Mouse (Mus musculus) lung, embryonic 14.5 days (tissue): ENCODE data around the gene Ccdc142. TPM values are rescaled to one million over a fixed set of nuclear protein-coding genes. Genes with fewer than 3 reads are reported as not detected.

Source experiments
- ATAC-seq: fragments of 200-750 bp; cut with Nextera tagmentation; 2 replicates; pipeline ENCODE4 v1.8.0; 2017; ENCODE audit warnings: mild to moderate bottlenecking, moderate TSS enrichment, moderate library complexity; ENCODE audit not compliant: insufficient read depth
- DNase-seq: peaks from one replicate; pipeline ENCODE4 v3.0.0-alpha.2; 2015
- H3K27ac ChIP-seq: fragments of 300-500 bp; sonication (generic); 2 replicates; pipeline ENCODE4 v1.5.1; 2014; ENCODE audit warnings: low read depth, mild to moderate bottlenecking, moderate library complexity
- H3K27me3 ChIP-seq: fragments of 300-500 bp; sonication (generic); 2 replicates; pipeline ENCODE4 v1.6.1; 2014; ENCODE audit warnings: low read length, control low read depth; ENCODE audit not compliant: insufficient read depth
- H3K36me3 ChIP-seq: fragments of 300-500 bp; sonication (generic); 2 replicates; pipeline ENCODE4 v1.6.1; 2014; ENCODE audit warnings: control low read depth; ENCODE audit not compliant: insufficient read depth
- H3K4me1 ChIP-seq: fragments of 300-500 bp; sonication (generic); 2 replicates; pipeline ENCODE4 v1.6.1; 2014; ENCODE audit warnings: antibody characterized with exemption, control low read depth; ENCODE audit not compliant: insufficient read depth
- H3K4me2 ChIP-seq: fragments of 300-500 bp; sonication (generic); 2 replicates; pipeline ENCODE4 v1.6.1; 2014; ENCODE audit warnings: mild to moderate bottlenecking
- H3K4me3 ChIP-seq: fragments of 300-500 bp; sonication (generic); 2 replicates; pipeline ENCODE4 v1.5.1; 2014; ENCODE audit warnings: low read depth, low read length
- H3K9ac ChIP-seq: fragments of 300-500 bp; sonication (generic); 2 replicates; pipeline ENCODE4 v1.6.1; 2014
- H3K9me3 ChIP-seq: fragments of 300-500 bp; sonication (generic); 2 replicates; pipeline ENCODE4 v1.6.1; 2016; ENCODE audit warnings: low read depth, low read length, control low read depth
- CTCF ChIP-seq: IDR thresholded peaks from 2 replicates; pipeline ENCODE4 v1.5.1; 2016; ENCODE audit warnings: antibody characterized with exemption, low read depth
- WGBS: fragments of 180-500 bp; shearing (Covaris S2); extraction: QIAGEN DNeasy Blood & Tissue Kit; methylation state at CpG from one replicate; pipeline ENCODE4 v1.1.7; 2014; 5-methylcytosine and 5-hydroxymethylcytosine counted together
- polyA plus RNA-seq: library from polyadenylated mRNA; unstranded; fragments of >200 nt; fragmentation: Nextera tagmentation; extraction: Ambion mirVana; gene quantifications from 2 replicates; pipeline ENCODE4 v1.2.1, GENCODE M21; 2014

Ccdc142 gene
- polyA plus RNA-seq, 1 experiment from 2014 or later: 3.0 TPM

DNA sequence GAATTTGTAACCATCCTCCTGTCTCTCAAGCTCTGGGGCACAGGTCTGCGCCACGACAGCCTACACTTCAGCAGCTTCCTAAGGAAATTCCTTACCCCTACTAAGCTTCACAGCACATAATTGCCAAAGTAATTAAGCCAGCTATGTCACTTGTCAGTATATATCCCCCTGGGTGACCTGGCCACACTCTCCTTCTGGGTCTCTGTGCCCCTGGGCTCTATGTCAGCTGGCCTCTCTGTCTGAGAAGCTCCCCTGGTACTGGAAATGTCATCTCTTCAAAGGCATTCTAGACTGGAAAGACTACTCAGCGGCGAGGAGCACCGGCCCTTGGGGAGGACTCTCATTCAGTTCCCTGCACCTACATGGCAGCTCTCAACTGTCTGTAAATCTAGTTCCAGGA, 21.6 kb downstream of the Ccdc142 start:
- Histone ChIP-seq H3K27ac (peak overlapping the region; percentile 98; the same call in 1 of the 2 replicates), H3K9ac (peak overlapping the region; percentile 88)

DNA sequence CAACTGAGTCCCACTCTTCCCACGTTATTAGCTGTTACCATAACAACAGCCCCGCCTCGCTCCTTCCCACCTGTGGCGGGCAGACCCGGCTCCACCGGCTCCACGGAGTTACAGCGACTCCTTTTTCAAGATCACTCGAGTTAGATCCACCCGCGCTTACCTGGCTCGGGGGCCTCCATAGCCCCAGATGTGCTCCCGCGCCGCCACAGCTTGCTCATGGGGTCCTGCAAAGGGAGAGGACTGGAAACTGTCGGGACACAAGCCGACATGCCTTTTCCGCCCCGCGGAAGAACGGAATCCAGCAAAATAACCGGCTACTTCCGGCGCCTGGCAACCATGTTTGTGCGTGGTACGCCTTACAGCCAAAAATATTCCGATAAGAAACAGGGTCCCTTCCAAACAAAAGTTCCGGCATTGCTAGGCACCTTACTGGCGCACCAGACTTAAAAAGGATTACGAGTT, 23.5 kb downstream of the Ccdc142 start:
- H3K9ac ChIP-seq: peak overlapping the region; percentile 67
- no peaks in the 10 kb centered on the region for H3K9me3 ChIP-seq
- H3K4me2 ChIP-seq: peak overlapping the region; percentile 94
- peak overlapping the region; percentile 75 for H3K4me3 ChIP-seq
- peak overlapping the region; percentile 70; the same call in 1 of the 2 replicates for H3K27ac ChIP-seq
- H3K4me1 ChIP-seq: peaks cover 13% of the 10 kb centered on the region; the same call in 1 of the 2 replicates
- ATAC-seq (peak; percentile 2; the same call in 1 of the 2 replicates), DNase-seq (peak; percentile 98)
- no peak for TF ChIP-seq CTCF
- no peaks in the 10 kb centered on the region for H3K27me3 ChIP-seq
- H3K36me3 ChIP-seq: peaks cover 2% of the 10 kb centered on the region; the same call in 1 of the 2 replicates
- WGBS: under 1% methylated on average over 30 of the region's 30 CpGs

More for the DNA sequence above, 21.6 kb downstream of the Ccdc142 start:
- 73% methylated on average over 5 of the region's 5 CpGs for WGBS
- DNase-seq (no peak), ATAC-seq (no peak)
- peaks cover 13% of the 10 kb centered on the region for H3K4me1 ChIP-seq
- no peaks in the 10 kb centered on the region for H3K27me3 ChIP-seq
- peak overlapping the region; percentile 98 for H3K4me2 ChIP-seq
- peaks cover 19% of the 10 kb centered on the region for H3K36me3 ChIP-seq
- H3K4me3 ChIP-seq: peak overlapping the region; percentile 79
- no peak for TF ChIP-seq CTCF
- no peaks in the 10 kb centered on the region for H3K9me3 ChIP-seq

DNA sequence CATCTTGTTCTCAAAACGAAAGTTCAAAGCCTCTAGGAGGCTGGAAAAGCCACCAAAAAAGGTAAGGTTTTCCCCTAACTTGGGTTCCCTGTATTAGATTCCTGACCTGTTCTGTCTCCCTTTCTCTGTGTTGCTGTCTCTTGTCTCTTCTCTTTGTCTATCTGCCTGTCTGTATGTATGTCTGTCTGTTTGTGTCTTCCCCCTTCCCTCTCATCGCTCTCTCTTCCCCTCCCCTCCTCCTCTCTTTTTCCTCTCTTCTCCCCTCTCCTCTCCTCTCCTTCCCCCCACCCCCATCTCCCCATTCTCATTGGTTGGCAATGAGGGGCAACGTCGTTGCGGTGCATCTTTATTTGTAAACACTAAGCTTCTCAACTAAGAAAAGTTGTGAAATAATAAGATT, 23.9 kb downstream of the Ccdc142 start, which contains the start of gene Ino80b:
TSS of gene Ino80b (minus strand) at position 101 of the 400 bp plus-strand sequence.
- DNase-seq (no peak), ATAC-seq (no peak)
- WGBS: 19% methylated on average over 5 of the region's 5 CpGs
- Histone ChIP-seq H3K27me3 (no peaks in the 10 kb centered on the region), H3K9me3 (no peaks in the 10 kb centered on the region), H3K27ac (peak within 1 kb of the TSS; percentile 70; the same call in 1 of the 2 replicates), H3K36me3 (0 out of 2 replicates have a peak, but pooled peaks cover 2% of the 10 kb centered on the region), H3K4me2 (peak within 1 kb of the TSS; percentile 94), H3K4me3 (peak within 1 kb of the TSS; percentile 75), H3K9ac (peak within 1 kb of the TSS; percentile 67), H3K4me1 (peaks cover 10% of the 10 kb centered on the region; the same call in 1 of the 2 replicates)
- TF ChIP-seq CTCF: no peak

DNA sequence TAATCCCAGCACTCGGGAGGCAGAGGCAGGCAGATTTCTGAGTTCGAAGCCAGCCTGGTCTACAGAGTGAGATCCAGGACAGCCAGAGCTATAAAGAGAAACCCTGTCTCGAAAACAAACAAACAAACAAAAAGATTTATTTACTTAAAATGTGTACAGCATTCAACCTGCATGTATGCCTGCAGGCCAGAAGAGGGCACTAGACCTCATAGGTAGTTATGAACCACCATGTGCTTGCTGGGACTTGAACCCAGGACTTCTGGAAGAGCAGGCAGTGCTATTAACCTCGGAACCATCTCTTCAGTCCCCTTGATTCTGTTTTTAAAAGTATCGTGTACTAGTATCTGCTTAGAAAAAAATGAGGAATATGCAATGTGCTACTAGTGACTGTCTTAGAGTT, 26.0 kb downstream of the Ccdc142 start:
- DNase-seq: no peak

DNA sequence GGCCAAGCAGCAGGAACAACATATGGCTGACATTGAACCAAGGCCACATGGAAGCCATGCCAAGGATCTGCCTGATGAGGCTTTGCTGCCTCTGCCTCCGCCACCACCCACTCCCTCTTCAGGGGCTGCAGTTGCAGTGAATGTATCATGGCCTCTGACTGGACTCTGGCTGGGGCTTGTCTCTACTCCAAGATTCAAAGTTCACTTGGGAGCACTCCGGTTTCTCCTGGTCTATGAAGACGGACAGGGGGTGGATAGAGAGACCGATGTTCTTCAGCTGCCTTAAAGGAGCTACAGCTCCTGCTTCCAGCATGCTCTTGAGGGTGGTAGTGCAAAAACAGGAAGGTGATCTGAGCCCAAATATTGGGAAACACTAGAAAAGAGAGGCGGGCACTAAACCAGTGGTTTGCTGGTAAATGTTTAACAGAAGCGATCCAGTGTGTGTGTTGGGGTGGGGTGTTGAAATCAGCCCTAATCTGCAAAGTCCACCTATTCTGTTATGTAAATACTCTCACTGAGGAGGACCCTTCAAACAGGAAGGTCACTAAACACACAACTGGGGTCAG, 30.2 kb downstream of the Ccdc142 start:
- no peaks in the 10 kb centered on the region for H3K9me3 ChIP-seq
- H3K36me3 ChIP-seq: no peaks in the 10 kb centered on the region
- 0 out of 2 replicates have a peak overlapping the region, but pooled peaks have one; percentile 20 for H3K4me2 ChIP-seq
- TF ChIP-seq CTCF: no peak
- H3K4me1 ChIP-seq: peaks cover 17% of the 10 kb centered on the region
- DNase-seq: no peak
- H3K4me3 ChIP-seq: no peak overlapping the region
- peak overlapping the region; percentile 69; the same call in 1 of the 2 replicates for H3K27ac ChIP-seq
- H3K27me3 ChIP-seq: no peaks in the 10 kb centered on the region
- whole genome bisulfite sequencing: 47% methylated on average over 6 of the region's 6 CpGs
- H3K9ac ChIP-seq: no peak overlapping the region
- ATAC-seq: no peak

More for the DNA sequence above, 26.0 kb downstream of the Ccdc142 start:
- Histone ChIP-seq H3K27ac (no peak overlapping the region), H3K4me2 (no peak overlapping the region), H3K27me3 (no peaks in the 10 kb centered on the region), H3K9ac (no peak overlapping the region), H3K4me3 (no peak overlapping the region), H3K9me3 (no peaks in the 10 kb centered on the region), H3K36me3 (0 out of 2 replicates have a peak, but pooled peaks cover 2% of the 10 kb centered on the region), H3K4me1 (peaks cover 13% of the 10 kb centered on the region)
- ATAC-seq: no peak
- 89% methylated on average over 5 of the region's 5 CpGs for WGBS
- peak; percentile 18 for TF ChIP-seq CTCF

DNA sequence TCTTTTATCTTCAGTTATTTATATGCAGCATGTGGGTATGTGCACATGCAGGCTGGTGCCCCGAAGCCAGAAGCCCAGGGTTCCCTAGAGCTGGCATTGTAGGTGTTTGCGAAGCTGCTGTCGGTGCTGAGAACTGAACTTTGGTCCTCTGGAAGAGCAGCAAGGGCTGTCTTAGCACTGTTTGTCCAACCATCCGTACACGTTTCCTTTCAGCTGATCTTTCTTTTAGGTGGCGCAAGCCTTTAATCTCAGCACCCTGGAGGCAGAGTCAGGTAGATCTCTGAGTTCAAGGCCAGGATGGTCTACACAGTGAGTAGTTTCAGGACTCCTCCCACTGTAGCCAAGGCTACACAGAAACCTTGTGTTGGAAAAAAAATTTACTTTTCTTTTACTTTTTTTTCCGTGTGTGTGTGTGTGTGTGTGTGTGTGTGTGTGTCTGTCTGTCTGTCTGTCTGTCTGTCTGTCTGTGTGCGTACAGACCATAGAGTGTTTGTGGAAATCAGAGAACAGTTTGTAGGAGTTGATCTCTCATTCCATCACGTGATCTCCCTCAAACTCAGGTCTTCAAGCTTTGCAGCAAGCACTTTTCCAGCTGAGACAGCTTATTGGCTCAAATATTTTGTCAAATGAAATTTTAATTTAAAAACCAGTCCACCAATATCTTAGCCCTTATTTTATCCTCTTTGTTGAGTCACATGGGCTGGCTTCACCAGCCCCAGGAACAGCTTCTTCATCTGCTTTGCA, 30.9 kb downstream of the Ccdc142 start:
- H3K9ac ChIP-seq: no peak overlapping the region
- ATAC-seq (no peak), DNase-seq (no peak)
- H3K27me3 ChIP-seq: no peaks in the 10 kb centered on the region
- TF ChIP-seq CTCF: no peak
- peaks cover 17% of the 10 kb centered on the region for H3K4me1 ChIP-seq
- no peaks in the 10 kb centered on the region for H3K36me3 ChIP-seq
- WGBS: 73% methylated on average over 9 of the region's 9 CpGs
- H3K9me3 ChIP-seq: no peaks in the 10 kb centered on the region
- no peak overlapping the region; the same call in 1 of the 2 replicates for H3K27ac ChIP-seq
- H3K4me3 ChIP-seq: no peak overlapping the region
- H3K4me2 ChIP-seq: no peak overlapping the region

DNA sequence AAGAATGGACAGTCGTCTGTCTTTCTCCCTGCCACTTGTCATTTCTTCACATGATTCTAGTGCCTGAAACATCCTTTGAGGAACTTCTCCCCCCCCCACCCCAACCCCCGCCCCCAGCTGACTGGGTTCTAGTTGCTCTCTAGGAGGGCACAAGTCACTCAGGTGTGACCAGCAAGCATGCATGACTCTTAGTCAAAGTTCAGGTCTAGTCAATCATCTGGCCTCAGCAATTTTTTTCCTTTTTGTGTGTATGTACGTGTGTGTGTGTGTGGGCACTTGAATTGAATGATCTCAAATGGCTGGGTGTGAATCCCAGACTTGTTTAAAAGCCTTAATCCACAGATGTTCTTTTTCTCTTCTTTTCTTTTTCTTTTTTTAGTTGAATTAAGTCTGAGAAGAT, 32.8 kb downstream of the Ccdc142 start:
- 56% methylated on average over 3 of the region's 3 CpGs for WGBS
- peaks cover 23% of the 10 kb centered on the region for H3K4me1 ChIP-seq

More for the DNA sequence above, 32.8 kb downstream of the Ccdc142 start:
- Histone ChIP-seq H3K9ac (no peak overlapping the region), H3K36me3 (no peaks in the 10 kb centered on the region), H3K27me3 (no peaks in the 10 kb centered on the region), H3K4me3 (no peak overlapping the region), H3K27ac (no peak overlapping the region), H3K9me3 (no peaks in the 10 kb centered on the region), H3K4me2 (no peak overlapping the region)
- ATAC-seq (no peak), DNase-seq (no peak)
- TF ChIP-seq CTCF: no peak
